Mouse (Mus musculus) heart, postnatal 36 days (tissue): Measurements from ENCODE around the gene Klra7. TPM values are rescaled to one million over a fixed set of nuclear protein-coding genes. Genes with fewer than 3 reads are reported as not detected.
"Not testable (repeated sequence)": the region's sequence is repeated elsewhere in the genome, so short reads cannot be mapped to it uniquely, and the experiment has no call there.

ENCODE experiments used
- DNase-seq, 2 experiments: peaks; one replicate each; pipeline ENCODE4 v3.0.0; 2021 to 2022
- intact Hi-C: fragments of 180-260 bp; cut with DNase I; formaldehyde crosslinking; loops from one replicate; pipeline ENCODE4 v1.15.1; 2025
- total RNA-seq, 2 experiments: library from RNA; stranded (reverse); gene quantifications; 2 replicates each; pipeline ENCODE4 v1.2.3; 2021

Klra7 gene
- not detected for total RNA-seq

GRCm38 (mm10) chr6:130233222-130233621 lies at the start of gene Klra7:
TSS of gene Klra7 (minus strand) at chr6:130233322.
- intact Hi-C loops = no loop called here
- DNase-seq = no peak

- DNase-seq, intact Hi-C loops: not testable (repeated sequence)
Measured at GRCm38 (mm10) chr6:130281828-130282227, 48.7 kb upstream of the Klra7 start, which contains the start of gene Klra10. TSS of gene Klra10 (minus strand) at chr6:130281928.

DNA sequence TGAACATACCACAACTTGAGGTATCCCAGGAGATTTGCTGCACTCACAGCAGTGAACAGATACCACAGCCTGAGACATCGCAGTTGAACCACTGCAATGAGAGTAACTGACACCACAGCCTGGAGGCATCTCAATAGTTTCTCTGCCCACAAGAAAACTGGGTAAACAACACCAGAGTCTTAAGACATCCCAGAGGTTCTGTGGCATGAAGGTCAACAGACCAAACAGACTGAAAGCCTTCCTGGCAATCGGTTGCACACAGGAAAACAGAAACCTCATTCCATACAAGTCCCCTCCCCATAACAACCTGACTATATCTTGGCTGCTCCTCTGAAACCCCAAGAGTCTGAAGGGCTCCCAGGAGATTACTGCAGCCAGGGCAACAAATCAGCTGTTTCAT lies 22.2 kb upstream of the Klra7 start:
- no peak for DNase-seq
- intact Hi-C loops = no loop called here

GRCm38 (mm10) chr6:130237536-130237935 lies 4.4 kb upstream of the Klra7 start:
- intact Hi-C loops = no loop called here
- DNase-seq = no peak

- intact Hi-C loops = no loop called here
- DNase-seq = no peak
Measured at GRCm38 (mm10) chr6:130236635-130237034, 3.5 kb upstream of the Klra7 start.

DNA sequence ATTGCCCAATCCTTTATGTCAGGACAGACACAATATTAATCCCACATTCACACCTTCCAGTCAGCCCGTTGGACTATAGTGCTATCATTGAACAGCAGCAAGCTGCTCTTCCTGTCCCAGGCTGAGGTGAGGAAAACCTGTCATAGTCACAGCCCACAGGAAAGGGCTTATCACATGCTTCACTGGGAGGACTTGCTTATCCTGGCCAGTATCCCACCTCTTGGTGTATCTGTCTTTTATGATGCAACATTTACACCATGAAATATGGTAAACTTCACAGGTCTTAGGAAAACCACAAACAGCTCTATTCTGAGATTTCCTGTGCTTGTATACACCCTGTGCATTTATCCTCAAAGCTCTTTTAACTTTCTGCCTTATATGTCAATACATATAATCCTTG lies 35.7 kb downstream of the Klra7 start:
- DNase-seq, intact Hi-C loops: not testable (repeated sequence)

GRCm38 (mm10) chr6:130193012-130193411 lies 40.1 kb downstream of the Klra7 start, which contains the start of gene Klra9:
TSS of gene Klra9 (minus strand) at chr6:130193112.
- intact Hi-C loops, DNase-seq: not testable (repeated sequence)

Other genes starting within 250 kb of the Klra7 start
- gene Klra6, start 206.4 kb downstream of the Klra7 start, total RNA-seq = not detected
- gene Klra4, start 166.1 kb downstream of the Klra7 start, total RNA-seq = not detected
- not detected for gene Klra8, start 103.4 kb downstream of the Klra7 start, total RNA-seq
- 1 to 10 TPM; 1.3 to 1.9 TPM for gene Klra9, start 40.2 kb downstream of the Klra7 start, total RNA-seq
- under 1 TPM in 1 of 2 experiments, not detected in 1; 0.67 TPM for gene Klra10, start 48.6 kb upstream of the Klra7 start, total RNA-seq
- gene Klra3, start 104.3 kb upstream of the Klra7 start, total RNA-seq = not detected
- not detected for gene Klra1, start 153.6 kb upstream of the Klra7 start, total RNA-seq